Mouse (Mus musculus) heart, adult 2 months (tissue): ENCODE measurements around the gene Tmem53. TPM values are rescaled to one million over a fixed set of nuclear protein-coding genes. Genes with fewer than 3 reads are reported as not detected.

Experiments
- DNase-seq, 2 experiments: peaks; one replicate each; pipeline ENCODE4 v3.0.0; 2021
- H3K27ac ChIP-seq: fragments of 200-600 bp; 2 replicates; pipeline ENCODE4 v1.8.1; 2022
- H3K27me3 ChIP-seq: fragments of 200-500 bp; 2 replicates; pipeline ENCODE4 v1.6.1; 2012; ENCODE audit warnings: mild to moderate bottlenecking, low read length, inconsistent platforms, mixed read lengths; ENCODE audit not compliant: control insufficient read depth, insufficient read depth
- H3K36me3 ChIP-seq: fragments of 200-500 bp; 2 replicates; pipeline ENCODE4 v1.6.1; 2012; ENCODE audit warnings: low read length, inconsistent platforms; ENCODE audit not compliant: control insufficient read depth, insufficient read depth
- H3K4me1 ChIP-seq: fragments of 200-500 bp; 2 replicates; pipeline ENCODE4 v1.6.1; 2011; ENCODE audit warnings: low read length; ENCODE audit not compliant: control insufficient read depth, insufficient read depth
- H3K4me3 ChIP-seq: fragments of 200-600 bp; 2 replicates; pipeline ENCODE4 v1.8.1; 2022
- H3K79me2 ChIP-seq: fragments of 200-500 bp; replicated peaks from 2 replicates; pipeline ENCODE4 v1.6.1; 2012; ENCODE audit warnings: mild to moderate bottlenecking, inconsistent platforms, low read length, moderate library complexity, mixed read lengths; ENCODE audit not compliant: control insufficient read depth, insufficient read depth
- H3K9ac ChIP-seq: fragments of 200-500 bp; 2 replicates; pipeline ENCODE4 v1.6.1; 2012; ENCODE audit warnings: low read depth, mild to moderate bottlenecking, control low read depth, inconsistent platforms, low read length, mixed read lengths
- CTCF ChIP-seq: fragments of 200-600 bp; IDR thresholded peaks from 2 replicates; pipeline ENCODE4 v1.8.1; 2022; ENCODE audit warnings: antibody characterized with exemption, mild to moderate bottlenecking, moderate library complexity
- EP300 ChIP-seq: fragments of 200-500 bp; IDR thresholded peaks from 2 replicates; pipeline ENCODE4 v1.6.1; 2011; ENCODE audit warnings: low read depth, low read length, control low read depth; ENCODE audit not compliant: insufficient read depth
- POLR2A ChIP-seq: fragments of 200-500 bp; IDR thresholded peaks from 2 replicates; pipeline ENCODE4 v1.6.1; 2011; ENCODE audit warnings: mild to moderate bottlenecking, low read depth, low read length, control low read depth; ENCODE audit not compliant: insufficient read depth
- WGBS: fragments of 180-500 bp; shearing (Covaris S2); methylation state at CpG from one replicate; pipeline ENCODE4 v1.1.7; 2018; 5-methylcytosine and 5-hydroxymethylcytosine counted together
- intact Hi-C: fragments of 180-260 bp; cut with DNase I; formaldehyde crosslinking; loops from one replicate; pipeline ENCODE4 v1.15.1; 2025
- long read RNA-seq: library from polyadenylated mRNA; stranded (forward); transcript quantifications from one replicate; pipeline ENCODE4 v2.0.0, GENCODE M21; 2021
- polyA plus RNA-seq: library from polyadenylated mRNA; depleted of rRNA; stranded (reverse); fragments of >200 nt; gene quantifications from 2 replicates; pipeline ENCODE4 v1.2.3, GENCODE M21; 2012; rRNA removed
- total RNA-seq, 2 experiments: library from RNA; stranded (reverse); gene quantifications; 2 replicates each; pipeline ENCODE4 v1.2.3; 2021

Tmem53 gene
- total RNA-seq (10 to 100 TPM; 25.0 to 30.6 TPM), polyA plus RNA-seq (51.8 and 62.3 TPM in 2 replicates)
- long read RNA-seq, transcript Tmem53-201 (3 exons, 991 nt), result major isoform, 15 of 19 reads
- long read RNA-seq, partial matches to known transcripts, result 0 of 19 reads
- long read RNA-seq, other reads (novel, unspliced or antisense), result 2 of 19 reads

DNA sequence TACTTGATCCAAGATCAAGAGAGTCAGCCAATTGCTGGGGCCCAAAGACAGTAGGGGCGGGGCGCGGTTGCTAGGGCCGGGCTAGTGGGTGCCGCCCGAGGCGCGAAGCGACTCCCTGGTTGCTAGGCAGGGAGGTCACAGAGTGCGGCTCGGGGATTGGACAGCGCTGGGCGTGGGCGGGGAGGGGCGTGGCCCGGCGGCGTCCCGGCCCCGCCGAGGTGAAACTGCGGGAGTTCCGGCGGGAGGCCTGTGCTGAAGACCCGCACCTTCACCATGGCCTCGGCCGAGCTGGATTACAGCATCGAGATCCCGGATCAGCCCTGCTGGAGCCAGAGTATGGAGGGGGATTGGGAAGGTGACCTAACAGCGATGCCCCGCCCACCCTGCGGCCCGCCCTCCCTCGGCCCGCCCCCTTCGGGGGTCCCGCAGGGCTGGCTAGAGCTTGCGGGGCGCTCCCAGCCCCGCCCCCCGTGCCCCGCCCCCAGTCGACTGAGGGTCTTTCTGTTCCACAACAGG, at the start of gene Tmem53, which contains the start of gene Armh1:
Gene Tmem53, plus strand, starts transcription at position 151 of the 516 bp plus-strand sequence.
Gene Armh1, minus strand, starts transcription at position 325 of the 516 bp plus-strand sequence.
- no peaks in the 10 kb centered on the region for H3K36me3 ChIP-seq
- peak within 1 kb of the TSS; percentile 83 for H3K27ac ChIP-seq
- peak within 1 kb of the TSS; percentile 75 for H3K9ac ChIP-seq
- H3K27me3 ChIP-seq, result no peaks in the 10 kb centered on the region
- intact Hi-C loops, result no loop called here
- peak; percentile 37; the same call in 1 of the 2 replicates for TF ChIP-seq POLR2A
- TF ChIP-seq EP300, result no peak
- H3K4me1 ChIP-seq, result peaks cover 12% of the 10 kb centered on the region
- DNase-seq, result peak; percentile 92 to 93
- WGBS, result 1% methylated on average over 43 of the region's 43 CpGs
- H3K79me2 ChIP-seq, result no peaks in the 10 kb centered on the region
- peak within 1 kb of the TSS; percentile 94 for H3K4me3 ChIP-seq

DNA sequence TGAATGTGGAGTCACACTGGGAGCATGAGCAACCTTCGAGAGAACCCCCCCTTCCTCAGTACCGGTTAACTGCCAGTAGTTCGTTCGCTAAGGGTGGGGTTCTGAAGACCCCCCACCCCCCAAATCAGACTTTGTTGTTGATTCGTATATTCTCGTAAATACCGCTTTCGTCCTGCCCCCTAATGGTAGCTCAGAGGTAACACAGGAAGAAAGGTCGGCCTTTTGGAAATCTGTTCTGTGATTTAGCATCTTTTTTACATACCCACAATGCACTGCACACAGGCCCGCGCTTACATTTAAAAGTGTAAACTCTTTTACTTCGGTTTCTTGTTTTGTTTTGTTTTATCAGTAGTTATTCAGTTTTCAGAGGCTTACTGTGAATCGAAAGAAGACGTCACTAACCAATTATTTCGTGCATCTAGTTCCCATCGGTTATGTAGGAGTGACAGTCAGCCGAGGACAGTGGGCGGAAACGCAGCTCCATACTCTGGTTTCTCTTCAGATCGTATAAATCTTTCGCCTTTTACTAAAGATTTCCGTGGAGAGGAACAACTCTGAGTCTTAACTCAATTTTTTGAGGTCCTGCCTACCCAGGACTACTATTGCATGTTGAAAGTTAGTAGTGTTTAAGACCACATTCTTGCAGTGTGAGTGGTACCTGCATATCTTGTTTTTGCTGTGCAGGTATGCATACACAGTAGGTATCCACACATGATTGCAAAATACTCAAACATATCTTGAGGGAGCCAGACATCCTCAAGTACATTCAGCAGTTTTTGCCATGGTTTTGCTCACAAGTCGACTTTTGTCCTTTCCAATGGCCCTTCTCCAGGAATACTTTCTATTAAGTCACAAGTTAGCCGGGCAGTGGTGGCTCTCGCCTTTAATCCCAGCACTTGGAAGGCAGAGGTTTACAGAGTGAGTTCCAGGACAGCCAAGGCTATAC, 49.4 kb upstream of the Tmem53 start:
- Histone ChIP-seq H3K4me1 (peaks cover 1% of the 10 kb centered on the region), H3K27ac (peak overlapping the region; percentile 67), H3K9ac (peak overlapping the region; percentile 76), H3K27me3 (no peaks in the 10 kb centered on the region), H3K4me3 (peak overlapping the region; percentile 50), H3K36me3 (no peaks in the 10 kb centered on the region), H3K79me2 (no peaks in the 10 kb centered on the region)
- WGBS, result 1% methylated on average over 25 of the region's 25 CpGs
- intact Hi-C loops, result no loop called here
- peak in 1 of 2 experiments; percentile 45 for DNase-seq
- TF ChIP-seq POLR2A, result peak; percentile 61; the same call in 1 of the 2 replicates
- TF ChIP-seq CTCF, result peak; percentile 75
- no peak for TF ChIP-seq EP300

DNA sequence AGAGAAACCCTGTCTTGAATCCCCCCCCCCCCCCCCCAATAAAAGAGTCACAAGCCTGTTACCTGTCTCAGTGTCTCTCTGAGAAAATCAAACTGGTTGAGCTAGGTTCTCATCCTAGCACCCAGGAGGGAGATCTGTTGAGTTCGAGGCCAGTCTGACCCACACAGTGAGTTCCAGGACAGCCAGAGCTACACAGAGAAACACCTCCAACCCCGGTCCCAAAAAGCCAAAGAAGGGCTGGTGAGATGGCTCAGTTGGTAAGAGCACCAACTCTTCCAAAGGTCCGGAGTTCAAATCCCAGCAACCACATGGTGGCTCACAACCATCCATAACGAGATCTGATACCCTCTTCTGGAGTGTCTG, 48.8 kb upstream of the Tmem53 start:
- H3K4me3 ChIP-seq, result no peak overlapping the region
- no peaks in the 10 kb centered on the region for H3K27me3 ChIP-seq
- WGBS, result 75% methylated on average over 4 of the region's 4 CpGs
- H3K9ac ChIP-seq, result no peak overlapping the region
- no peaks in the 10 kb centered on the region for H3K36me3 ChIP-seq
- DNase-seq, result no peak
- no peak for TF ChIP-seq EP300
- TF ChIP-seq CTCF, result no peak
- no peak for TF ChIP-seq POLR2A
- no peaks in the 10 kb centered on the region for H3K79me2 ChIP-seq
- intact Hi-C loops, result no loop called here
- H3K4me1 ChIP-seq, result peaks cover 1% of the 10 kb centered on the region
- H3K27ac ChIP-seq, result no peak overlapping the region

GRCm38 (mm10) chr4:117209592-117209991, 42.2 kb upstream of the Tmem53 start:
- H3K4me3 ChIP-seq, result no peak overlapping the region
- H3K27ac ChIP-seq, result no peak overlapping the region
- no peak for DNase-seq
- intact Hi-C loops, result no loop called here
- H3K36me3 ChIP-seq, result no peaks in the 10 kb centered on the region
- no peaks in the 10 kb centered on the region for H3K4me1 ChIP-seq
- H3K9ac ChIP-seq, result no peak overlapping the region
- H3K79me2 ChIP-seq, result no peaks in the 10 kb centered on the region
- 85% methylated on average over 6 of the region's 6 CpGs for WGBS
- no peaks in the 10 kb centered on the region for H3K27me3 ChIP-seq
- TF ChIP-seq CTCF (no peak), EP300 (no peak), POLR2A (no peak)

- Histone ChIP-seq H3K9ac (no peak overlapping the region), H3K27ac (peak overlapping the region; percentile 34), H3K4me3 (peak overlapping the region; percentile 29; the same call in 1 of the 2 replicates), H3K27me3 (no peaks in the 10 kb centered on the region), H3K36me3 (no peaks in the 10 kb centered on the region), H3K79me2 (no peaks in the 10 kb centered on the region), H3K4me1 (no peaks in the 10 kb centered on the region)
- DNase-seq, result peak; percentile 75 to 80
- intact Hi-C loops, result loop anchor here (10.0 kb wide), 1 partner anchor 206 kb away; no protein-coding TSS in a partner anchor
- TF ChIP-seq CTCF, result peak; percentile 75
- no peak for TF ChIP-seq POLR2A
- 0 out of 2 replicates have a peak, but pooled peaks have one; percentile 19 for TF ChIP-seq EP300
- 8% methylated on average over 20 of the region's 20 CpGs for WGBS
Observed at GRCm38 (mm10) chr4:117210147-117211074, 41.3 kb upstream of the Tmem53 start.
